Mouse (Mus musculus): Measurements from ENCODE around the gene Fastkd1. TPM values are rescaled to one million over a fixed set of nuclear protein-coding genes. Genes with fewer than 3 reads are reported as not detected.

Gene Fastkd1
- polyA plus RNA-seq (2012; ENCODE audit: low replicate concordance), result 0.49 and 1.0 TPM in 2 replicates

DNA sequence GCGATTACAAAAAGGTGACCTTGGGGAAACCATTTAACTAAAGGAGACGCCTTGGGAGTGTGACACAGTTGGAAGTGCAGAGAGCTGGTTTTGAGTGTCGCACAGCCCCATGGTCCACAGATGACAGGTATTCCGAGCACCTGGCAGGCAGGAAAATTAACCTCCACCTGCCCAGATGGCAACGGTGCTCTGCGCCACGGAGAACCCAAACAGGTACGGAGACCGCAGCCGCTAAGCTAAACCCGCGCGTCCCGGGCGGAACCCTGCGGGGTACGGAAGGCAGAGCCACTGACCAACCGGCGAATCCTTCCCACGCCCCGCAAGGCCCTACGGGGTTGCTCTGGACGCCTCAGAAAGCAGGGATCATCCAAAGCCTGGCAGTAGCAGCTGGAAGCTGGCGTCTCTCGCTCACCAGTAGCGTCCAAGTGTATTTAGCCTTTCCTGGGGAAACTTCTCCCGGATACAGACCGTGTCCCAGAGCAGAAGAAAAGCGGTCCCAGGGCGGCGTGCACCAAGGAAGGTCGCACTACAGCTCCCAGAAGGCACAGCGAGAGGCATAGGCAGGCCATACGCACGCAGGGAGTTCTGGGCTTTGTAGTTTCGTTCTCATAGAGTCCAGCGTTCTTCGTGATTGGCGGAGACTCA is at the start of gene Fastkd1:
Gene Fastkd1, minus strand, starts transcription at position 536 of the 645 bp plus-strand sequence.

DNA sequence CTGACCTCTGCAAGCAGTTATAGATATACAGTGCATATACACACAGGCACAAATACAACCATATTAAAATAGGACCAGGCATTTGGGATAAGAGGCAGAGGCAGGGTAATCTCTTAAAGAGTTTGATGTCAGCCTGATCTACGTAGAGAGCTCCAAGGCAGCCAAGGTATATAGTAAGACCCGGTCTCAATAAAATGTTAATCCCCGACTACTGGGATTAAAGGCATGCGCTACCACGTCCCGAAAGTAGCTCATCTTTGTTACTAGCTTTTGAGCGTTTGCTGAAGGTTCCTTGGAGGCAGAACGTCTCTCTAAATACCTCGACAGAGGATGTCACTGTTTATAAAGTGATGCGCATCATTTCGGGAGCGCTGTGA is 8.9 kb upstream of the Fastkd1 start, which contains the start of gene Ppig:
Gene Ppig, plus strand, starts transcription at position 273 of the 377 bp plus-strand sequence.

DNA sequence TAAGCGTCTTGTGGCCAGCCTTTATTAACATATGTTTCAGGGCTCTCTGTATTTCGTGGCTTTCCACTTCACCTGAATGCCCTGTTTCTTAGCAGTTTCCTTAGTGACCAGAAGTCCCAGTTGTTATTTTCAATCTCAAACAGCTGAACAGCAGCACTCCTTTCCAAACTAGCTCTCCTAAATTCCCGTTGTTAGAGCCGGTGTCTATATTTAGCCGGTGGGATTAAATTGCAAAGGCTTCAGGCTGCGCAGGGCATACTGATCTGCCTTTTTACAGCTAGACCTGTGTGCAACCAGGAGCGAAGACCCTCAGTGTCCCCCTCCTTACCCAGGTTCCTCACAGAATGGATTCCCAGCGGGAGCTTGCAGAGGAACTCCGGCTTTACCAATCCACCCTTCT is 43.5 kb downstream of the Fastkd1 start, which contains the start of gene Klhl41:
Gene Klhl41, plus strand, starts transcription at position 268 of the 400 bp plus-strand sequence.

DNA sequence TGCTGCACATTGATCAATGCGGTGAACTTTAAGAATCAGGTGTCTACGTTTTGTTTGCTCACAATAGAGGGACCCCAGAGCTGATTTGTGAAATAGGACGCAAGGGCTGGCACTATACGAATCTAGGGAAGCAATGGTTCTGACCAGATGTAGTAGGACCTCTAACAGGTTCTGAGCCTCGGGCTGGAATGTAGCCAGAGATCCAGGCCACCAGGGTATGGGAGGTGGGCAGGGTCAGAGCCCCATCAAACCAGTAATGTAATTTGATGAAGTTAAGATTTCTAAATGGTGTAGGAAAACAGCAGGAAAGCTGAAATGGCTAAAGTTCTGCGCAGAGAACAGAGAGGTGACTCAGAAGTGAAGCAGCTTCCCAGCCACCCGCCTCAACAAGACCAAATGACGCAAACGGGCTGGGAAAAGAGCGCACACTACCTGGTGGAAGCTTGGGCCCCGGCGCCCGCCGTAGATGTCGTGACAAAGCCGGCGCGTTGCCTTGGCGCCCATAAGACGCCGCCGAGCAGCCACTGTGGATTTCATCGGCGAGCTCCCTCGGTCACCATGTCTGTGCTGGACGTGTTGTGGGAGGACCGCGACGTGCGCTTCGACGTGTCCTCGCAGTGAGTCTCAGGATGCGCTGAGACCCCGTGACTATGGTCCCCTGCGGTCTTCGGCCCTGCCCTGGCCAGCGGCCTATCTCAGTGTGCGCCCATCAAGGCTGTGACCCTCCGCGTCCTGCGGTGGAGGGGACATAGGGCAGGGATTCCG is 66.4 kb downstream of the Fastkd1 start, which contains the start of gene Bbs5:
Gene Bbs5, plus strand, starts transcription at position 446 of the 765 bp plus-strand sequence.

Other genes with a start within 250 kb of the Fastkd1 start
- 0.01 TPM in 1 of 2 replicates, not detected in the other for gene Lrp2, start 127.5 kb downstream of the Fastkd1 start, polyA plus RNA-seq (2012; ENCODE audit: low replicate concordance)
- not detected in 2 replicates for gene Bbs5, start 66.3 kb downstream of the Fastkd1 start, polyA plus RNA-seq (2012; ENCODE audit: low replicate concordance)
- not detected in 2 replicates for gene Klhl41, start 43.4 kb downstream of the Fastkd1 start, polyA plus RNA-seq (2012; ENCODE audit: low replicate concordance)
- 6.4 and 13.2 TPM in 2 replicates for gene Ppig, start 9.0 kb upstream of the Fastkd1 start, polyA plus RNA-seq (2012; ENCODE audit: low replicate concordance)
- gene Ccdc173, start 76.1 kb upstream of the Fastkd1 start, polyA plus RNA-seq (2012; ENCODE audit: low replicate concordance), result 0.10 and 0.84 TPM in 2 replicates
- 8.2 and 8.3 TPM in 2 replicates for gene Phospho2, start 76.1 kb upstream of the Fastkd1 start, polyA plus RNA-seq (2012; ENCODE audit: low replicate concordance)
- 0.19 TPM in 1 of 2 replicates, not detected in the other for gene Klhl23, start 108.4 kb upstream of the Fastkd1 start, polyA plus RNA-seq (2012; ENCODE audit: low replicate concordance)
- gene Ssb, start 148.0 kb upstream of the Fastkd1 start, polyA plus RNA-seq (2012; ENCODE audit: low replicate concordance), result 2.3 and 21.1 TPM in 2 replicates
- 46.7 and 69.8 TPM in 2 replicates for gene Mettl5, start 172.1 kb upstream of the Fastkd1 start, polyA plus RNA-seq (2012; ENCODE audit: low replicate concordance)
- 10.5 and 27.5 TPM in 2 replicates for gene Ubr3, start 183.7 kb upstream of the Fastkd1 start, polyA plus RNA-seq (2012; ENCODE audit: low replicate concordance)

Measured in hematopoietic multipotent progenitor cell, adult 10-12 weeks (in vitro differentiated cells).